Mouse (Mus musculus) midbrain, embryonic 13.5 days (tissue): Measurements from ENCODE around the gene Tvp23b. TPM values are rescaled to one million over a fixed set of nuclear protein-coding genes. Genes with fewer than 3 reads are reported as not detected.
A peak's percentile ranks its signal among the peaks of the same experiment; 100 is the strongest.

Source experiments
- ATAC-seq: fragments of 200-750 bp; cut with Nextera tagmentation; 2 replicates; pipeline ENCODE4 v1.8.0; 2017; ENCODE audit warnings: mild to moderate bottlenecking, moderate TSS enrichment, moderate library complexity
- H3K27ac ChIP-seq: fragments of 300-500 bp; sonication (generic); 2 replicates; pipeline ENCODE4 v1.5.1; 2015; ENCODE audit warnings: inconsistent platforms, mild to moderate bottlenecking, moderate library complexity
- H3K27me3 ChIP-seq: fragments of 300-500 bp; sonication (generic); 2 replicates; pipeline ENCODE4 v1.6.1; 2015; ENCODE audit warnings: mild to moderate bottlenecking, inconsistent platforms
- H3K36me3 ChIP-seq: fragments of 300-500 bp; sonication (generic); 2 replicates; pipeline ENCODE4 v1.6.1; 2015; ENCODE audit warnings: mild to moderate bottlenecking, inconsistent platforms
- H3K4me1 ChIP-seq: fragments of 300-500 bp; sonication (generic); replicated peaks from 2 replicates; pipeline ENCODE4 v1.6.1; 2015; ENCODE audit warnings: inconsistent platforms
- H3K4me2 ChIP-seq: fragments of 300-500 bp; sonication (generic); replicated peaks from 2 replicates; pipeline ENCODE4 v1.6.1; 2015; ENCODE audit warnings: moderate library complexity, mild to moderate bottlenecking, inconsistent platforms
- H3K4me3 ChIP-seq: fragments of 300-500 bp; sonication (generic); replicated peaks from 2 replicates; pipeline ENCODE4 v1.5.1; 2015; ENCODE audit warnings: mild to moderate bottlenecking, inconsistent platforms
- H3K9ac ChIP-seq: fragments of 300-500 bp; sonication (generic); replicated peaks from 2 replicates; pipeline ENCODE4 v1.6.1; 2015; ENCODE audit warnings: mild to moderate bottlenecking, inconsistent platforms
- H3K9me3 ChIP-seq: fragments of 300-500 bp; sonication (generic); 2 replicates; pipeline ENCODE4 v1.6.1; 2016; ENCODE audit warnings: mild to moderate bottlenecking, inconsistent platforms
- WGBS: fragments of 180-500 bp; shearing (Covaris S2); methylation state at CpG from one replicate; pipeline ENCODE4 v1.1.7; 2015; 5-methylcytosine and 5-hydroxymethylcytosine counted together
- polyA plus RNA-seq: library from polyadenylated mRNA; unstranded; fragments of >200 nt; fragmentation: Nextera tagmentation; extraction: Ambion mirVana; gene quantifications from 2 replicates; pipeline ENCODE4 v1.2.1, GENCODE M21; 2015

Gene Tvp23b
- polyA plus RNA-seq, 1 experiment from 2014 or later = 55.2 TPM

DNA sequence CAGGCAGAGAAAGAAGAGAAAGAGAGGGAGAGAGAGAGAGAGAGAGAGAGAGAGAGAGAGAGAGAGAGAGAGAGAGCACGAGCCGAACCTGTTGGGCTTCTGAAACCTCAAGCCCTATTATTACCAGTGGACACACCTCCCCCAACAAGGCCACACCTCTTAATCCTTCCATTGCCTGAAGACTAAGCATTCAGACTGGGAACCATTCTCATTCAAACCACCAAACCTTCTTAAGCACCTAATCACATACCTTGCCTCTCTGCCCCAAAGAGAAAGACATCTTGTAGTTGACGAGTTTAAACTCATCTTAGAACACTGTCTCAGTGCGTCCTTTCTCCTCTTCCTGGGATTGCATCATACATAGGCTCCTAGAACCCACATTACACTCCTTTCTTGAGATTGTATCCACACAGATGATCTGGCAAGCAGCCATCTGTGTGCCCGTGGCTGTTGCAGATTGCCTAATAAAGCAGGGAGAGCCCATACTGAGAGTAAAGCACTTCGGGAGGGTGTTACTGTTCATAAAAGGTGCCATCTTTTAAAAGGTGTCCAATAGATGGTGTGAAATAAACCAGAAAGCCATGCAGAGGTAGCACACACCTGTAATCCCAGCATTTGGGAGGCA, 24.7 kb downstream of the Tvp23b start:
- no peak overlapping the region for H3K9ac ChIP-seq
- no peak overlapping the region for H3K4me3 ChIP-seq
- no peaks in the 10 kb centered on the region for H3K9me3 ChIP-seq
- no peaks in the 10 kb centered on the region for H3K27me3 ChIP-seq
- no peaks in the 10 kb centered on the region for H3K4me1 ChIP-seq
- 58% methylated on average over 6 of the region's 6 CpGs for WGBS
- no peak overlapping the region for H3K4me2 ChIP-seq
- no peak for ATAC-seq
- H3K27ac ChIP-seq = no peak overlapping the region
- H3K36me3 ChIP-seq = no peaks in the 10 kb centered on the region

DNA sequence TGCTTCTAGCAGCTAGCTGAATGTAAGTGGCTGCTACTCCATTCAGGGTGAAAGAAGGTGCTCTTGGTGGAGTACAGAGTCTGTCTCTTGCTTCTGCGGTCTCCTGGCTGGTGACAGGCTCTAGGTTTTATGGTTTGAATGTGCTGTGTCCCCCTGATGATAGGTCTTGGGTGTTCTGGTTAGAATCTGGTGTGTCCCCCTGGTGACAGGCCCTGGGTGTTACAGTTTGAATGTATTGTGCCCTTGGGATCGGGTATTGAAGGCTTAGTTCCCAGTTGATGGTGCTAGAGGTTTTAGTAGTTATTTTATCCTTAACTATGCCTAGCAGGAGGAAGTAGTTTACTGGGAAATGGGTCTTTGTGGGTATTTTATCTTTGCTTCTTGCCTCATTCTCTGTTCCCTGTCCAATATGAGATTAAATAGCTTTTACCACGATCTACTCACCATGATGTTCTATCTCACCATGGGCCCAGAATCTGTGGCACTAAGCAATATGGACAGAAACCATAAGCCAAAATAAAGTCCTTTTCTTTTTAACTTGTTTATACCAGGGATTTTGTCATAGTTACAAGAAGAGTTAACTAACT, 30.6 kb downstream of the Tvp23b start:
- no peak overlapping the region for H3K9ac ChIP-seq
- WGBS = 78% methylated on average over 3 of the region's 3 CpGs
- H3K4me3 ChIP-seq = no peak overlapping the region
- no peaks in the 10 kb centered on the region for H3K36me3 ChIP-seq
- H3K27me3 ChIP-seq = no peaks in the 10 kb centered on the region
- H3K4me2 ChIP-seq = no peak overlapping the region
- H3K4me1 ChIP-seq = peaks cover 14% of the 10 kb centered on the region
- H3K27ac ChIP-seq = no peak overlapping the region
- no peak for ATAC-seq
- H3K9me3 ChIP-seq = no peaks in the 10 kb centered on the region

DNA sequence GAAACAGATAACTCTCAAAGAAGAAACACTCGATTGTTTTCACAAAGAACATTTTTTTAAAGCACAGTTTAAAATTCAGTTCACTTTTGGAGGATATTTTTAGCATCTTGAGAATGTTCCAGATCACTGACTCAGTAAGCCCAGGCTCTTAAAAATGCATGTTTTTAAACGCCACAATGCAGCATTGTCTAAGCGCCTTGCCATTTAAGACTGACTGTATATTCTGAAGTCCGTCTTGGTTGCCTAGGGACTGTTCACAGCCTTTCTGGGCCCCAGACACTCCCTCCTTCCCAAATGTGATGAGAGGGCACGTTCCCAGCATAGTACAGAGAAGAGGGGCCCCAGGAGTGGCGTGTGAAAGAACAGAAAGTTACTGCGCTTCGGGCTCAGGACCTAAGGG, 32.1 kb downstream of the Tvp23b start:
- H3K9me3 ChIP-seq = no peaks in the 10 kb centered on the region
- 0 out of 2 replicates have a peak overlapping the region, but pooled peaks have one; percentile 56 for H3K27ac ChIP-seq
- no peak overlapping the region for H3K4me2 ChIP-seq
- H3K36me3 ChIP-seq = no peaks in the 10 kb centered on the region
- 32% methylated on average over 8 of the region's 8 CpGs for WGBS
- peak; percentile 24; the same call in 1 of the 2 replicates for ATAC-seq
- no peaks in the 10 kb centered on the region for H3K27me3 ChIP-seq
- no peak overlapping the region for H3K4me3 ChIP-seq
- H3K4me1 ChIP-seq = peaks cover 14% of the 10 kb centered on the region
- no peak overlapping the region for H3K9ac ChIP-seq

DNA sequence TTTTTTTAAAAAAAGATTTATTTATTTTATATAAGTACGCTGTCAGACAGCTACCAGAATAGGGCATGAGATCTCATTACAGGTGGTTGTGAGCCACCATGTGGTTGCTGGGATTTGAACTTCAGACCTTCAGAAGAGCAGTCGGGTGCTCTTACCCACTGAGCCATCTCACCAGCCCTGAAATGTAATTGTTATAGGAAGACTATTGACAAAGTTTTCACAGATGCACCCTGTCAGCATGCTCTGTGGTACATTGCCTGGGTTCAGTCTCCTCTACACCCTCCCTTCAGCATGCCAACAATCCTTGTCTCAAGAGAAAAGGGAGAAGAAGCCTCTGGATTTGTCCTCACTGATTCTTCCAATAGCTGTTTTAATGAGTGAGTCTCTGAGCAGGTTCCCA, 33.9 kb downstream of the Tvp23b start:
- ATAC-seq = no peak
- Histone ChIP-seq H3K9me3 (no peaks in the 10 kb centered on the region), H3K4me3 (no peak overlapping the region), H3K27ac (no peak overlapping the region), H3K27me3 (no peaks in the 10 kb centered on the region), H3K9ac (no peak overlapping the region), H3K4me1 (peaks cover 14% of the 10 kb centered on the region), H3K36me3 (no peaks in the 10 kb centered on the region), H3K4me2 (no peak overlapping the region)
- 95% methylated on average over 2 of the region's 2 CpGs for WGBS

DNA sequence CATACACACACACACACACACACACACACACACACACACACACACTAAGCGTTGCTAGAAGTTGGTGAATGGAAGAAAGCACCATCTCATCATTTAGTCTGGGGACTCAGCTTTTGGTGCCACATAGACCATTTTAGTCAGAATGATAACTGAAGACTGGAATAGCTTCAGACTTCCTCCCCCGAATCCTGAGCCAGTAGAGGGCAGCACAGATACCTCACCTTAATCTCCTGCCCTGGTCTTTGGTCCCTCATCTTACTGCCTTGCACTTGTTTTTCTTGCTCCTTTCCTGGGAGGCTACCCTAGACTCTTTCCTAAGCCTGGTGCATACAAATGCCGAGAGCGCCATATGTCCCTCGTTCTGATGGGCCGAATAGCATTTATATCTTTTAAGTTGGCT, 35.3 kb downstream of the Tvp23b start:
- Histone ChIP-seq H3K4me1 (peaks cover 14% of the 10 kb centered on the region), H3K36me3 (no peaks in the 10 kb centered on the region), H3K9ac (no peak overlapping the region), H3K4me2 (no peak overlapping the region), H3K9me3 (no peaks in the 10 kb centered on the region), H3K27ac (no peak overlapping the region), H3K27me3 (no peaks in the 10 kb centered on the region), H3K4me3 (no peak overlapping the region)
- 64% methylated on average over 6 of the region's 6 CpGs for WGBS
- no peak for ATAC-seq

DNA sequence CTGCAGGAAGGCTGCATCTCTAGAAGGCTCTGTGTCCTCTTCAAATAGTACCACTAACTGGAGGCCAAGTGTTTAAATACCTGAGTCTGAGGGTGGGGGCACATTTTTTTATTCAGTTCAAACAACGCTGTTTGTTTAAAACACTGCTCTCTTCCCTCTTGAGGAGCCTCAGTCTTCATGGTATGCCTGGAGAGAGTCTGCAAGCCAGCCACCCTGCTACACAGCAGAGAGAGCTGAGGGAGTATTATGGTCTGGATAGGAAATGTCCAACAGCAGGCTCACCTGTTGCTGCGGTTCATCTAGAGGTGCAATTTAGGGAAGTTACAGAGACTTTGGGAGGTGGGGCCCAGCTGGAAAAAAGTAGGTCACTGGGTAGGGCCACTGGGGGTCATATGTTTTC, 36.2 kb downstream of the Tvp23b start:
- Histone ChIP-seq H3K4me1 (peaks cover 14% of the 10 kb centered on the region), H3K9me3 (no peaks in the 10 kb centered on the region), H3K27ac (no peak overlapping the region), H3K36me3 (no peaks in the 10 kb centered on the region), H3K4me3 (no peak overlapping the region), H3K27me3 (no peaks in the 10 kb centered on the region), H3K4me2 (no peak overlapping the region), H3K9ac (no peak overlapping the region)
- 90% methylated on average over 2 of the region's 2 CpGs for WGBS
- ATAC-seq = no peak

DNA sequence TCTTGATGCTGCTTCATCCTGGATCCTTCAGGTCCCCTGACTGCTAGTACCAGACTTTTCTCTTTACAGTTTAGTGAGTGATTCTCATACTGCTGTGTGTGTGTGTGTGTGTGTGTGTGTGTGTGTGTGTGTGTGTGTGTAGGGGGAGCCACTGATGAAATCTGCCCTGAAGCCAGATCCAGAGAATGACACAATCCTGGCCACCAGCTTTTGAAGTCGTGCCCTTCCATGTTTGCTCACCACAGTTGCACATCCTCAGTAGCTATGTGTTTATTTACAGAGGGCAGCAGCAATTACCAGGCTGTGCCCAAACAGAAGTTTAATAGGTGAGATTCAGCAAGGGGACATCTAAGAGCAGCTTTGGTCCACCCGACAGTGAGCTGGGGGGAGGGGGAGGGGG, 37.5 kb downstream of the Tvp23b start:
- Histone ChIP-seq H3K27me3 (no peaks in the 10 kb centered on the region), H3K4me2 (no peak overlapping the region), H3K36me3 (no peaks in the 10 kb centered on the region), H3K4me1 (peaks cover 10% of the 10 kb centered on the region), H3K27ac (no peak overlapping the region), H3K9me3 (no peaks in the 10 kb centered on the region), H3K4me3 (no peak overlapping the region), H3K9ac (no peak overlapping the region)
- no peak for ATAC-seq
- WGBS = 54% methylated on average over 2 of the region's 2 CpGs

DNA sequence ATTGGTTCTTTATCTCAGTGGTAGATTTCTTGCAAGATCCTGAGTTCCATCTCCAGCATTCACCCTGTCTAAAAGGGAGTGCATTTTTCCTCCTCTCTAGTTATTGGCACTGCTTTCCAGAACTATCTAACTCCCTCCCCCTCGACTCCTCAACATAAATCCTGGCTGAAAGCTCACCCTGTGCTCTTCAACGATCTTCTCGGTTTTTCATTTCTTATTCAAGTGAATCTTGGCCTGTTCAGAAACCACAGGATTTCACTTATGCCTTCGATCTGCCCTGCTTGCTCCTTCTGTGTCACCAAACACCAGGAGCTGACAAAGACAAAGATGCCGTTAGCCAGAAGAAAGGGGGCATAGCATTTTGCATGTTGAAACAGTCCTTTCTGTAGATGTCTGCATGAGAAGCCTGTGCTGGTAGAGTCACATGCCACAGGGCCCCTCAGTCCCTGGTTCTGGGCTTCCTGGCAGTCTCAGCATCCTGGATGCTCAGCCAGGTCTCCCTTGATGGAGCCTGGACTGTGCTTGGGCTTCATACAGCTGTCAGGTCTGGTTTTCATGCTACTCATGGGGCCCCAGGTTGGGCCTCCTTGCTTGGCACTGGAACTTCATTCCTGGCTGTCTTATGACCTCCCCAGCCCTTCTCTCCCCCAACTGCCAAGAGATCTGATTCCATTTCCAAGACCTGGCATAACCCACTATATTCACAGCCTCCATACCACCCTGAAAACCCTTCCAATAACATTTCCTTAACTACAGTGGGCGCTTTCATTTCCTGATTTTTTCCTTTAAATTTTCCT, 40.9 kb downstream of the Tvp23b start:
- no peak overlapping the region for H3K27ac ChIP-seq

DNA sequence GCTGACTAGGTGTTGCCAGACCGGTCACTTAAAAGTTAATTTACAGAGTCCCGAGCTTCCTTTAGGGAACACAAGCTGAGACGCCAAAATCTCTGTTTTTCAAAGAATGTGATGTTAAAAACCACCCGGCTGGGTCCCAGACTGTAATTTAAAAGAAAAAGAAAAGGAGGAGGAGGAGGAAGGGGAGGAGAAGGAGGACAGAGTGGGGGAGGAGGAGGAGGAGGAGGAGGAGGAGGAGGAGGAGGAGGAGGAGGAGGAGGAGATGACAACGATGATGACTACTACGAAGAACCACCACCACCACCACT, 41.4 kb downstream of the Tvp23b start:
- peak overlapping the region; percentile 32 for H3K4me3 ChIP-seq
- ATAC-seq = no peak
- WGBS = 25% methylated on average over 6 of the region's 6 CpGs
- peaks cover 7% of the 10 kb centered on the region; the same call in 1 of the 2 replicates for H3K4me1 ChIP-seq
- H3K9me3 ChIP-seq = no peaks in the 10 kb centered on the region
- no peak overlapping the region for H3K27ac ChIP-seq
- no peak overlapping the region for H3K9ac ChIP-seq
- H3K4me2 ChIP-seq = peak overlapping the region; percentile 40
- no peaks in the 10 kb centered on the region for H3K36me3 ChIP-seq
- no peaks in the 10 kb centered on the region for H3K27me3 ChIP-seq

More for the DNA sequence above, 40.9 kb downstream of the Tvp23b start:
- no peak for ATAC-seq
- no peaks in the 10 kb centered on the region for H3K9me3 ChIP-seq
- peak overlapping the region; percentile 40 for H3K4me2 ChIP-seq
- no peaks in the 10 kb centered on the region for H3K27me3 ChIP-seq
- no peak overlapping the region for H3K9ac ChIP-seq
- H3K4me3 ChIP-seq = no peak overlapping the region
- H3K4me1 ChIP-seq = peaks cover 7% of the 10 kb centered on the region; the same call in 1 of the 2 replicates
- H3K36me3 ChIP-seq = no peaks in the 10 kb centered on the region
- WGBS = 78% methylated on average over 6 of the region's 6 CpGs

DNA sequence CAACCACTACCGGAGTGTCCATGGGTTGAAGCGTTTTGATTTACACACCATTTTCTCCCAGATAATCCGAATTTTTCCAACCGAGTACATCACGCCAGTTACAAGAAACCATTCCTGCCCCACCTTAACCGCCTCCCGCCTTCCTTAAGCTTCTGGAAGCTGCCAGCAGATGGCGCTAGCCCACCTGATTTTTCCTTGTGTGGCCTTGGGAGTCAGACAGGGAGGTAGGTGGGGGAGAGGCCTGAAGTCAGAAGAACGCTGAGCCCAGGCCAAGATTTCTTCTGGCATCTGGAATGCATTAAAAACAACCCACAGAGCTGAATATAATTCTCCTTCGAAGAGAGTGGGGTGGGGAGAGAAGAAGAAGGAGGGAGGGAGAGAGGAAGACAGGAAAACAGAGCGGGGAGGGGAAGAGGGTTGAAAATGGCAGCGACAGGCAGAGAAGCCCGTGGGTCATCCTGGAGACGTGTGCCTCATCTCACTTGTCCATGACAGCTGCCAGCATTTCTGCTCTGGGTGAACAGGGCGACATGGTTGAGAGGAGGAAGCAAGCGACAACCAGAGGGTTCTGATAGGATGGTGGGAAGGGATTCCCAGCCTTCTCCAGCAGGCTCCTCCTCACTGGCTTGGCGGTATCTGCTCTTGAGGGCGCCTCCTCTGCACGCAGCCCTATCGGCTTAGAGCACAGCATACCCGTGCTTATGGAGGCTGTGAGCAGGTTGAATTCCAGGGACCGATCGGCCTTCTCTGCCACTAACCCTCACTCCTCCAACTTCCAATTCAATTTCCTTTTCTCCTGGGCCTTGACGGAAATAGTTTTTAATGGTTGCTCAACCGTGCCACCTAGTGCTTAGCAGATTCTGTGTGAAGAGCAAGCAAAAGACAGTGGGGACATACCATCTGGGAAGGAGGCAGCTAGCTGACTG, 42.1 kb downstream of the Tvp23b start:
- Histone ChIP-seq H3K4me1 (peaks cover 7% of the 10 kb centered on the region; the same call in 1 of the 2 replicates), H3K36me3 (no peaks in the 10 kb centered on the region), H3K9me3 (no peaks in the 10 kb centered on the region), H3K9ac (no peak overlapping the region), H3K27ac (no peak overlapping the region), H3K4me3 (peak overlapping the region; percentile 32), H3K4me2 (peak overlapping the region; percentile 40), H3K27me3 (no peaks in the 10 kb centered on the region)
- WGBS = 32% methylated on average over 25 of the region's 25 CpGs
- ATAC-seq = peak; percentile 91

DNA sequence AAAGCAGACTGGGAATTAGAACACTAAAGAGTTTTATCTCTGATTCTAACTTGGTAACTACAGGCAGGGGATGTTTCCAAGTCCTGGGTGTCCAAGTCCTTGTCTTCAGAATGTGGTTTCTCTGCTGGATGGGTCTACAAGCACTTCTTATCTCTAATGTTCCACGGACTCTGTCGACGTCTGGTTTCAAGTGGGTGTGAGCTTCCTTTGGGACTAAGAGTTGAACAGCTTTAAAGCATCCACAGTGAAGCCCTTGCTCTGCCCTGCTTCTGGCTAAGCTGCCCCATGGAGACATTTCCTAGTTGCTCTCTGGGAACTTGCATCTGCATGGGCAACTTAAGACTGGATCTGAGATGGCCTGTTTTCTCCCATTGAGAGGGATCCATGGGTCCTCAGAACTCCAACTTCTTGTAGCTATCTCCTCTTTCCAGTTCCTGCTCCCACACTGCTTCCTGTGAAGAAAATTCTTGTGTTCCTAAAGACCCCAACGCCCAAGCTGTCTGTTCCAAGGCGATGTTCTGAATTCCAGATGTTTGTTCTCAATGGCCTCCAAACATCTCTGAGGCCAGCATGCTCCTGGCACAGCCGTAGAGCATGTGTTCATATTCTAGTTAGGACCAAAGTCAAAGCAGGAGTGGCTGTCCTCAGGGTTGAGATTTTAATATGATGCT, 45.0 kb downstream of the Tvp23b start:
- Histone ChIP-seq H3K4me3 (no peak overlapping the region), H3K27ac (no peak overlapping the region), H3K27me3 (no peaks in the 10 kb centered on the region), H3K4me2 (no peak overlapping the region), H3K9me3 (0 out of 2 replicates have a peak, but pooled peaks cover 3% of the 10 kb centered on the region), H3K36me3 (no peaks in the 10 kb centered on the region), H3K4me1 (peaks cover 7% of the 10 kb centered on the region; the same call in 1 of the 2 replicates), H3K9ac (no peak overlapping the region)
- ATAC-seq = no peak
- 91% methylated on average over 6 of the region's 6 CpGs for WGBS
